8 mouse cellular contexts compared by ENCODE assay signal in the genomic region with DNA sequence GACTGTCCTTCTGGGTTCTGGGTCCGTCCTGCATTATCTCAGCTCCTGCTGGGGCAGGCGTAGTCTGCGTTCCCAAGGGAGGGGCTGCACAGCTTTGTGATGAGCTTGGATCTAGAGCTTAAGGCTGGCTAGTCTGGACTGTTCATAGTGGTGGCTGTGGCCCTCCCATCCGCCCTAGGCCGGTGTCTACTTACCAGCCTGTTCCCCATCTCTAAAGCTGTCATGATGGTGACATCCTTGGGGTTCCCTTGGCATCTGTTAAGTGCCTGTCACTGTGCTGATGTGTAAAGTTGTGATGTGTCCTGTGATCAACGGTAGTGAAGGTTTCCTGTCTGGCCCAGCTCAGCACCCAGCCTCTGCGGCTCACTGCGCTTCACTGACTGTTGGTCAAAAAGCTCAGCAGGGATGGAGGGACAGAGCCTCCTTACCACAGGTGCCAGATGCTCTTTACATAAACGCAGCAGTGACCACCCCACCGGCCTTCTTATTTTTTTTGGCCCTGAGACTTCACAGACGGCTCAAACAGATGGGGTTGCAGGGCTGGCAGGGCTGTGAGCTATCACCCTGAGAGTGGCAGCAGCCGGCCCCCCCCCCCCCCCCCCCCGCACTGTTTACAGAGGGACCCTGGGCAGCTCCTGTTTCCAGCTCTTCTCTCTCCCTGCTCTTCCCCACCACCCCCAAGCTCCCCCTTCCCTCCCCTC.
A peak's percentile ranks its signal among the peaks of the same experiment; 100 is the strongest.
DNase-seq lines count a peak whose midpoint lies in the region; ATAC-seq lines count a peak whose summit lies in the region.

No protein-coding gene starts in this region.

- H3K27me3 ChIP-seq in erythroblast, embryonic 14.5 days (ENCODE audit: control insufficient read depth): peaks cover 5% of the 10 kb centered on the region; the same call in 1 of the 2 replicates
- no peaks in the 10 kb centered on the region for H3K27me3 ChIP-seq in intestine, embryonic 15.5 days (replicated peaks)

- H3K9me3 ChIP-seq in erythroblast, embryonic 14.5 days (ENCODE audit: control insufficient read depth, low read length): no peaks in the 10 kb centered on the region
- H3K9me3 ChIP-seq in intestine, embryonic 15.5 days: no peaks in the 10 kb centered on the region

- peak; percentile 40 for DNase-seq in thymus, postnatal 25 days
- no peak for DNase-seq in thymus, adult 18-20 months
- peak; percentile 49 to 54 for DNase-seq in natural killer cell, adult 2 months (ENCODE audit: low spot score in 2 of 2)
- no peak for DNase-seq in ovary, postnatal 14 days (ENCODE audit: low spot score)
- no peak for DNase-seq in right cerebral cortex, adult 18-20 months

- peak overlapping the region; percentile 60 for H3K4me2 ChIP-seq in intestine, embryonic 15.5 days (replicated peaks)

- peak overlapping the region; percentile 85 for H3K27ac ChIP-seq in intestine, embryonic 15.5 days

- 10% methylated on average over 11 of the region's 13 CpGs for WGBS in intestine, embryonic 15.5 days

- H3K36me3 ChIP-seq in erythroblast, embryonic 14.5 days (ENCODE audit: control insufficient read depth): no peaks in the 10 kb centered on the region
- no peaks in the 10 kb centered on the region for H3K36me3 ChIP-seq in intestine, embryonic 15.5 days

- H3K9ac ChIP-seq in intestine, embryonic 15.5 days: 0 out of 2 replicates have a peak overlapping the region, but pooled peaks have one; percentile 21

- peak overlapping the region; percentile 14 for H3K4me3 ChIP-seq in erythroblast, embryonic 14.5 days (replicated peaks)
- H3K4me3 ChIP-seq in intestine, embryonic 15.5 days (replicated peaks): peak overlapping the region; percentile 23

- no peak for ATAC-seq in erythroblast, adult 5-6 weeks (replicated peaks; ENCODE audit: low FRiP score, poor library complexity, severe bottlenecking)
- peak; percentile 75 for ATAC-seq in intestine, embryonic 15.5 days

- peaks cover 22% of the 10 kb centered on the region for H3K4me1 ChIP-seq in erythroblast, embryonic 14.5 days (ENCODE audit: control insufficient read depth)
- H3K4me1 ChIP-seq in intestine, embryonic 15.5 days (replicated peaks): peaks cover 38% of the 10 kb centered on the region

Comparison
In these comparisons a context has a peak if more than half of its experiments do, and no peak if none do; other contexts are left out.
1. DNase-seq: peak in thymus, postnatal 25 days (single experiment) and natural killer cell, adult 2 months (2 of 2); none in thymus, adult 18-20 months (0 of 2), ovary, postnatal 14 days (single experiment) and right cerebral cortex, adult 18-20 months (single experiment).